Mouse (Mus musculus): ENCODE results near the gene Tspan4. TPM values are rescaled to one million over a fixed set of nuclear protein-coding genes. Genes with fewer than 3 reads are reported as not detected.

Tspan4 gene
- polyA plus RNA-seq, 1 experiment from 2014 or later, result 25.0 TPM

Other genes with a start within 250 kb of the Tspan4 start
- gene Phrf1, start 246.5 kb upstream of the Tspan4 start, polyA plus RNA-seq (2016; fragmentation: Nextera tagmentation; extraction: Ambion mirVana), result 121 and 131 TPM in 2 replicates
- 0.50 and 0.73 TPM in 2 replicates for gene Irf7, start 208.8 kb upstream of the Tspan4 start, polyA plus RNA-seq (2016; fragmentation: Nextera tagmentation; extraction: Ambion mirVana)
- gene Cdhr5, start 198.5 kb upstream of the Tspan4 start, polyA plus RNA-seq (2016; fragmentation: Nextera tagmentation; extraction: Ambion mirVana), result 0.19 TPM in 1 of 2 replicates, not detected in the other
- 9.7 and 11.3 TPM in 2 replicates for gene Sct, start 196.1 kb upstream of the Tspan4 start, polyA plus RNA-seq (2016; fragmentation: Nextera tagmentation; extraction: Ambion mirVana)
- gene Drd4, start 183.2 kb upstream of the Tspan4 start, polyA plus RNA-seq (2016; fragmentation: Nextera tagmentation; extraction: Ambion mirVana), result 0.68 and 0.93 TPM in 2 replicates
- 44.1 and 59.5 TPM in 2 replicates for gene Deaf1, start 147.6 kb upstream of the Tspan4 start, polyA plus RNA-seq (2016; fragmentation: Nextera tagmentation; extraction: Ambion mirVana)
- 42.9 and 46.1 TPM in 2 replicates for gene Tmem80, start 147.5 kb upstream of the Tspan4 start, polyA plus RNA-seq (2016; fragmentation: Nextera tagmentation; extraction: Ambion mirVana)
- gene Eps8l2, start 136.4 kb upstream of the Tspan4 start, polyA plus RNA-seq (2016; fragmentation: Nextera tagmentation; extraction: Ambion mirVana), result 3.4 and 5.0 TPM in 2 replicates
- 258 and 272 TPM in 2 replicates for gene Taldo1, start 83.0 kb upstream of the Tspan4 start, polyA plus RNA-seq (2016; fragmentation: Nextera tagmentation; extraction: Ambion mirVana)
- gene Gatd1, start 61.1 kb upstream of the Tspan4 start, polyA plus RNA-seq (2016; fragmentation: Nextera tagmentation; extraction: Ambion mirVana), result 44.5 and 56.4 TPM in 2 replicates
- 6.0 and 8.8 TPM in 2 replicates for gene Cend1, start 45.7 kb upstream of the Tspan4 start, polyA plus RNA-seq (2016; fragmentation: Nextera tagmentation; extraction: Ambion mirVana)
- gene Slc25a22, start 37.3 kb upstream of the Tspan4 start, polyA plus RNA-seq (2016; fragmentation: Nextera tagmentation; extraction: Ambion mirVana), result 43.6 and 48.3 TPM in 2 replicates
- gene Pidd1, start 31.2 kb upstream of the Tspan4 start, polyA plus RNA-seq (2016; fragmentation: Nextera tagmentation; extraction: Ambion mirVana), result 26.8 and 30.0 TPM in 2 replicates
- gene Rplp2, start 27.9 kb upstream of the Tspan4 start, polyA plus RNA-seq (2016; fragmentation: Nextera tagmentation; extraction: Ambion mirVana), result 1,138 and 1,369 TPM in 2 replicates
- gene Pnpla2, start 20.0 kb upstream of the Tspan4 start, polyA plus RNA-seq (2016; fragmentation: Nextera tagmentation; extraction: Ambion mirVana), result 11.6 and 12.4 TPM in 2 replicates
- gene Cracr2b, start 14.1 kb upstream of the Tspan4 start, polyA plus RNA-seq (2016; fragmentation: Nextera tagmentation; extraction: Ambion mirVana), result 7.0 and 7.8 TPM in 2 replicates
- 14.0 and 15.8 TPM in 2 replicates for gene Cd151, start 7.8 kb upstream of the Tspan4 start, polyA plus RNA-seq (2016; fragmentation: Nextera tagmentation; extraction: Ambion mirVana)
- gene Polr2l, start 108 bp upstream of the Tspan4 start, polyA plus RNA-seq (2016; fragmentation: Nextera tagmentation; extraction: Ambion mirVana), result 77.2 and 86.8 TPM in 2 replicates
- gene Chid1, start 64.6 kb downstream of the Tspan4 start, polyA plus RNA-seq (2016; fragmentation: Nextera tagmentation; extraction: Ambion mirVana), result 26.7 and 27.3 TPM in 2 replicates
- gene Ap2a2, start 86.9 kb downstream of the Tspan4 start, polyA plus RNA-seq (2016; fragmentation: Nextera tagmentation; extraction: Ambion mirVana), result 84.6 and 92.5 TPM in 2 replicates
- 0.14 and 0.15 TPM in 2 replicates for gene Muc6, start 180.1 kb downstream of the Tspan4 start, polyA plus RNA-seq (2016; fragmentation: Nextera tagmentation; extraction: Ambion mirVana)
- 0.05 and 0.29 TPM in 2 replicates for gene Muc2, start 215.1 kb downstream of the Tspan4 start, polyA plus RNA-seq (2016; fragmentation: Nextera tagmentation; extraction: Ambion mirVana)

All from limb, embryonic 10.5 days (tissue).